Mouse (Mus musculus) intestine, embryonic 14.5 days (tissue): ENCODE results near the gene Fhl4. TPM values are rescaled to one million over a fixed set of nuclear protein-coding genes. Genes with fewer than 3 reads are reported as not detected.
A peak's percentile ranks its signal among the peaks of the same experiment; 100 is the strongest.

Experiments used
- ATAC-seq: fragments of 200-750 bp; cut with Nextera tagmentation; replicated peaks from 2 replicates; pipeline ENCODE4 v1.8.0; 2017; ENCODE audit warnings: low read depth, moderate number of reproducible peaks, moderate TSS enrichment, moderate library complexity; ENCODE audit not compliant: low FRiP score, low TSS enrichment
- DNase-seq: peaks from one replicate; pipeline ENCODE4 v3.0.0-alpha.2; 2018; ENCODE audit warnings: low spot score
- H3K27ac ChIP-seq: fragments of 300-500 bp; sonication (generic); 2 replicates; pipeline ENCODE4 v1.5.1; 2014; ENCODE audit warnings: low read depth, mild to moderate bottlenecking, control low read depth
- H3K27me3 ChIP-seq: fragments of 300-500 bp; sonication (generic); replicated peaks from 2 replicates; pipeline ENCODE4 v1.6.1; 2014; ENCODE audit warnings: low read length, control low read depth; ENCODE audit not compliant: control insufficient read depth, insufficient read depth
- H3K36me3 ChIP-seq: fragments of 300-500 bp; sonication (generic); 2 replicates; pipeline ENCODE4 v1.6.1; 2014; ENCODE audit warnings: low read length, control low read depth; ENCODE audit not compliant: control insufficient read depth, insufficient read depth
- H3K4me1 ChIP-seq: fragments of 300-500 bp; sonication (generic); replicated peaks from 2 replicates; pipeline ENCODE4 v1.6.1; 2014; ENCODE audit warnings: low read length, control low read depth, mixed read lengths; ENCODE audit not compliant: control insufficient read depth, insufficient read depth
- H3K4me2 ChIP-seq: fragments of 300-500 bp; sonication (generic); 2 replicates; pipeline ENCODE4 v1.6.1; 2014; ENCODE audit warnings: low read length
- H3K4me3 ChIP-seq: fragments of 300-500 bp; sonication (generic); 2 replicates; pipeline ENCODE4 v1.5.1; 2014; ENCODE audit warnings: low read depth, low read length, control low read depth, mixed read lengths
- H3K9ac ChIP-seq: fragments of 300-500 bp; sonication (generic); 2 replicates; pipeline ENCODE4 v1.6.1; 2014; ENCODE audit warnings: mild to moderate bottlenecking, low read length
- H3K9me3 ChIP-seq: fragments of 300-500 bp; sonication (generic); 2 replicates; pipeline ENCODE4 v1.6.1; 2016; ENCODE audit warnings: low read length, control low read depth; ENCODE audit not compliant: control insufficient read depth
- WGBS: fragments of 180-500 bp; shearing (Covaris S2); extraction: QIAGEN DNeasy Blood & Tissue Kit; methylation state at CpG from one replicate; pipeline ENCODE4 v1.1.7; 2014; 5-methylcytosine and 5-hydroxymethylcytosine counted together
- polyA plus RNA-seq: library from polyadenylated mRNA; unstranded; fragments of >200 nt; fragmentation: Nextera tagmentation; extraction: Ambion mirVana; gene quantifications from 2 replicates; pipeline ENCODE4 v1.2.1, GENCODE M21; 2014

The Fhl4 gene
- polyA plus RNA-seq, 1 experiment from 2014 or later: 0.83 TPM

GRCm38 (mm10) chr10:85114409-85114808 is 12.1 kb upstream of the Fhl4 start:
- H3K4me1 ChIP-seq: peaks cover 2% of the 10 kb centered on the region
- H3K27me3 ChIP-seq: no peaks in the 10 kb centered on the region
- H3K36me3 ChIP-seq: peaks cover 36% of the 10 kb centered on the region
- H3K4me2 ChIP-seq: no peak overlapping the region
- H3K9ac ChIP-seq: no peak overlapping the region
- DNase-seq (no peak), ATAC-seq (no peak)
- H3K4me3 ChIP-seq: no peak overlapping the region
- 86% methylated on average over 4 of the region's 4 CpGs for WGBS
- H3K27ac ChIP-seq: no peak overlapping the region
- H3K9me3 ChIP-seq: no peaks in the 10 kb centered on the region

GRCm38 (mm10) chr10:85103085-85103885 is 990 bp upstream of the Fhl4 start:
- Histone ChIP-seq H3K4me2 (peak overlapping the region; percentile 79), H3K4me3 (peak overlapping the region; percentile 95), H3K9me3 (no peaks in the 10 kb centered on the region), H3K36me3 (no peaks in the 10 kb centered on the region), H3K27me3 (no peaks in the 10 kb centered on the region), H3K9ac (peak overlapping the region; percentile 90), H3K4me1 (peaks cover 3% of the 10 kb centered on the region; the same call in 1 of the 2 replicates), H3K27ac (peak overlapping the region; percentile 82)
- DNase-seq: peak; percentile 78
- under 1% methylated on average over 34 of the region's 34 CpGs for WGBS
- ATAC-seq: peak; percentile 51

- peak overlapping the region; percentile 90 for H3K9ac ChIP-seq
- no peak for DNase-seq
- H3K4me3 ChIP-seq: peak overlapping the region; percentile 95
- WGBS: under 1% methylated on average over 10 of the region's 10 CpGs
- no peaks in the 10 kb centered on the region for H3K9me3 ChIP-seq
- peak overlapping the region; percentile 73 for H3K27ac ChIP-seq
- no peaks in the 10 kb centered on the region for H3K36me3 ChIP-seq
- H3K4me2 ChIP-seq: peak overlapping the region; percentile 79
- H3K4me1 ChIP-seq: peaks cover 3% of the 10 kb centered on the region; the same call in 1 of the 2 replicates
- H3K27me3 ChIP-seq: no peaks in the 10 kb centered on the region
- ATAC-seq: peak; percentile 22; the same call in 1 of the 2 replicates
Observed at GRCm38 (mm10) chr10:85101841-85102240, 454 bp downstream of the Fhl4 start.

GRCm38 (mm10) chr10:85071605-85072152 is 30.6 kb downstream of the Fhl4 start:
- Histone ChIP-seq H3K27ac (no peak overlapping the region), H3K4me3 (no peak overlapping the region), H3K4me1 (no peaks in the 10 kb centered on the region), H3K4me2 (no peak overlapping the region), H3K9me3 (no peaks in the 10 kb centered on the region), H3K36me3 (no peaks in the 10 kb centered on the region), H3K9ac (no peak overlapping the region), H3K27me3 (no peaks in the 10 kb centered on the region)
- no peak for ATAC-seq
- 62% methylated on average over 4 of the region's 4 CpGs for WGBS
- no peak for DNase-seq

GRCm38 (mm10) chr10:85054876-85055275 is 47.4 kb downstream of the Fhl4 start:
- Histone ChIP-seq H3K4me2 (no peak overlapping the region), H3K9ac (no peak overlapping the region), H3K4me3 (no peak overlapping the region), H3K9me3 (0 out of 2 replicates have a peak, but pooled peaks cover 2% of the 10 kb centered on the region), H3K36me3 (no peaks in the 10 kb centered on the region), H3K27ac (no peak overlapping the region), H3K4me1 (no peaks in the 10 kb centered on the region), H3K27me3 (no peaks in the 10 kb centered on the region)
- DNase-seq (no peak), ATAC-seq (no peak)
- WGBS: 90% methylated on average over 2 of the region's 2 CpGs

- Histone ChIP-seq H3K9me3 (0 out of 2 replicates have a peak, but pooled peaks cover 2% of the 10 kb centered on the region), H3K4me1 (no peaks in the 10 kb centered on the region), H3K36me3 (no peaks in the 10 kb centered on the region), H3K27me3 (no peaks in the 10 kb centered on the region), H3K4me3 (no peak overlapping the region), H3K9ac (no peak overlapping the region), H3K4me2 (no peak overlapping the region), H3K27ac (no peak overlapping the region)
- ATAC-seq (no peak), DNase-seq (no peak)
- 26% methylated on average over 4 of the region's 4 CpGs for WGBS
Observed at GRCm38 (mm10) chr10:85052451-85052850, 49.8 kb downstream of the Fhl4 start.

- 53% methylated on average over 4 of the region's 4 CpGs for WGBS
- DNase-seq (no peak), ATAC-seq (no peak)
- Histone ChIP-seq H3K36me3 (no peaks in the 10 kb centered on the region), H3K4me1 (no peaks in the 10 kb centered on the region), H3K9me3 (0 out of 2 replicates have a peak, but pooled peaks cover 2% of the 10 kb centered on the region), H3K4me2 (no peak overlapping the region), H3K27me3 (no peaks in the 10 kb centered on the region), H3K4me3 (no peak overlapping the region), H3K9ac (no peak overlapping the region), H3K27ac (no peak overlapping the region)
Observed at GRCm38 (mm10) chr10:85050668-85051208, 51.6 kb downstream of the Fhl4 start.

- DNase-seq (no peak), ATAC-seq (no peak)
- H3K27ac ChIP-seq: no peak overlapping the region
- 95% methylated on average over 8 of the region's 8 CpGs for WGBS
- H3K4me3 ChIP-seq: no peak overlapping the region
- no peaks in the 10 kb centered on the region for H3K9me3 ChIP-seq
- H3K36me3 ChIP-seq: no peaks in the 10 kb centered on the region
- no peak overlapping the region for H3K4me2 ChIP-seq
- H3K4me1 ChIP-seq: peaks cover 8% of the 10 kb centered on the region; the same call in 1 of the 2 replicates
- H3K27me3 ChIP-seq: no peaks in the 10 kb centered on the region
- no peak overlapping the region for H3K9ac ChIP-seq
Observed at GRCm38 (mm10) chr10:85048008-85048407, 54.3 kb downstream of the Fhl4 start.
